Mouse (Mus musculus): ENCODE results near the gene Cmpk2.

DNA sequence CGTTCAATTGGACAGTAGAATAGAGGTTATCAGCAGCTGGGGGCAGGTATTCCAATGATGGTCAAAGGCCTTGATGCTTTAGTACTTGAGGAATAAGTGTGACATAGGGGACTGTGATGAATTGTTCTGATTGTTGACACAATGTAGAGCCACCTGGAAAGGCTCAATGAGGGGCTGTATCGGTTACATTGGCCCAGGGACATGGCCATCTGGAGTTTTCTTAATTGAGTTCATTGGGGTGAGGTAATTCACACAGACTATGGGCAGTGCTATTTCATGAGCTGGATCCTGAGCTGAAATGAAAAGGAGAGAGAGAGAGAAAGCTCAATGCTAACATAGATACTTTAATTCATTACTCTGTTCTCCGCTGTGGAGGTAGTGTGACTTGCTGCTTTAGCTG, 31.1 kb upstream of the Cmpk2 start:
- no peak for TF ChIP-seq EP300 (IDR thresholded peaks at IDR 0.05; ENCODE audit: low read depth)
- no peak for TF ChIP-seq CTCF (IDR thresholded peaks at IDR 0.05; ENCODE audit: low read depth)

All from liver, embryonic 14.5 days (tissue).